Mouse (Mus musculus) c-Kit-negative CD71-positive TER-119-positive erythroid progenitor cells, embryonic 14.5 days (primary cell): ENCODE results near the gene Szt2.
A peak's percentile ranks its signal among the peaks of the same experiment; 100 is the strongest.

ENCODE experiments used
- DNase-seq: peaks from one replicate; pipeline ENCODE4 v3.0.0-alpha.2; 2013; ENCODE audit warnings: low read depth, low spot score

The Szt2 gene

GRCm38 (mm10) chr4:118409142-118409900 is at the start of gene Szt2, which contains the start of gene Med8:
TSS of gene Szt2 (minus strand) at chr4:118409273.
TSS of gene Med8 (plus strand) at chr4:118409337.
- DNase-seq, result peak; percentile 89

- DNase-seq, result no peak
These were observed 48.4 kb upstream of the Szt2 start, which contains the start of gene Mpl for GRCm38 (mm10) chr4:118457345-118457975. TSS of gene Mpl (minus strand) at chr4:118457513.

DNA sequence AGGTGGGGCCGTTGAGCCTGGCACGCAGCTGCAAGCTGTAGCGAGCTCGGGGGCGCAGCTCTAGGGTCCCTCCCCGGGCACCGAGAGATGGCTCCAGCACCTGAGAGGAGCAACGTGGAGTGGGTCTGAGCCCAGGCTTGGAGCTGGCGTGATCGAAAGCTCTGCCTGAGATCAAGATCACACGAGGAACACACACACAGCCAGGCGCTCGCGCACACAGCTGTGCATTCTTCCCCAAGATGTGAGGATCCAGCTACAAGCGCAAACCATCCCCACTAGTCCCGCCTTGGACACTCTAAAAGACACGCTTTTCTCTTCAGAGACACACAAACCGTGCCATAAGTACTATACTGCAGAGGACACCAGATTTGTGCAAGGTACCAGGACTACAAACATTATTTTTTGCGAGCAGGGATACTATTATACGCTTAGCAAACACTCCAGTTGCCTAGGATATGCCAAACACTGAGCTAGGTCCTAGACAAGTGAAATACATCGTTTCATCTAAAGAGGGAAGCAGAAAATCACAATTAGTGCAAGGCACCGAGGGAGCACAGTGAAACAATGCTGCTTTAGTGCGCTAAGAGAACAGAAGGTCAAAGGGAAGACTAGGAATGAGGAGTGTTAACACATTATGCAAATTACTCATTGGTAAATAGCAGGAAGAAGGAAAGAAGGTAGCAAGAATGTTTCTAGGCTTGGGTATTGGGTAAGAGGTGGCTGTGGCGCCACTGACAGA is 37.5 kb upstream of the Szt2 start:
- no peak for DNase-seq

DNA sequence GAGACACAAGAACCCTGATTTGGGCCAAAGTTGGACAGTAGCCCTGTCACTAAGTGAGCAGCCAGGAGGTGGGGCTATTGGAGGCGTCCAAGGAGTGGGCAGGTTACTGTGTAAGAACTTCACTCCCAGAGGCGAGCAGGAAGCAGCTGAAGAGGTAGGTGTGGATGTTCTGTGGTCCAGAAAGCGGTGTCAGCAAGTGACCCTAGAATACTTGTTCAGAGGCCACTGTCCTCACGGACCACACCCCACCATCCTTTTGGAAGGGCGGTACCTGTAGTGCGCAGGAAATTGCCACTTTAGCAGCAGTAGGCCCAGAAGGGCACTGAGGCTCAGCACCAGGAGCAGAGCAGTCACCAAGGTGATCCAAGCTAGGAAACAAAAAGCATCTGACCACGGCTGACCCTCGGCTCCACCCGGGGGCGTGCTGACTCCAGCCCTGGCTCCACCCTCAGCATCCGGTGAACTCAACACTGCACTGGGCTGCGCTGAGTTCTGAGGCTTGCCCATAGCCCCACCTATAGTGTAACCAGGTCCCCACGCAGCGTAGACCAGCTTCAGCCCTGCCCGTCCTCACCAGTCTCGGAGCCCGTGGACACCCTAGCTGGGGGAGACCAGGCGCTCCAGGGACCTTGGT is 36.8 kb upstream of the Szt2 start:
- DNase-seq, result no peak

DNA sequence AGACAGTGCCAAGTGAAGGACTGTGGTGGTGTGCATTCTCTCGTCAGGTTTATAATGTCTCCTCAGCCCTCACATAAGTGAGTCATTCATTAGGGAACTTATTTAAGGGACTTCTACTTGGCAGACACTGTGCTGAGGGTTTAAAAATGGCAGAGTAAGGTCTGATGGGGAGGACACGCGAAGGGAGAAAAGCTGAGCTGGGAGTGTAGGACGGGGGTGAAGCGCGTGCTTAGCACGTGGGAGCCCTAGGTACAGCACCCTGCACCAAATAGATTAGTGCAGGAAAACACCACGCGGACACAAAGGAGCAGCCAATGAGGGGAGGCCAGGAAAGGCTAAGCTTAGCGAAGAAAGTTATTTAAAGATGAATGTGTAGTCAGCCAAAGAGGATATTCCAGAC is 36.0 kb upstream of the Szt2 start:
- no peak for DNase-seq

DNA sequence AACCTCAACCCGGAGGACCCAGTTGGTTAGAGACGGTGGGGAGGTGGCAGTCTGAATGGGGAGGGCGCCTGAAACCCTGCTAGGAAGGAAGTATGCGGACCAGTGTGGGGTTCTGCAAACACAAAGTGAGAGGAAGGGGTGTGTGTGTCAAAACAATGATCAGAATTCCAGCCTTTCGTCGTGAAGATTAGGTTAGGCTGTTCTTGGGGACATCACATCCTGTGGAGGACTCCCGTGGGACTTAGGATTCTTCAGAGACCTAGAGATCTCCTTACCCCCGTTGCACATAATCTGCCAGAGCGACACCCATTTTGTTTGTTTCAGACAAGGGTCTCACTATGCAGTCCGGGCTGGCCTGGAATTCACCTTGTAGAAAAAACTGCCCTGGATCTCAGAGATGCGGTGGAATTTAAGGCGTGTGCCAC is 28.8 kb upstream of the Szt2 start:
- no peak for DNase-seq

GRCm38 (mm10) chr4:118436820-118437603 is 27.9 kb upstream of the Szt2 start, which contains the start of gene Cdc20:
TSS of gene Cdc20 (minus strand) at chr4:118437352.
- peak; percentile 93 for DNase-seq

DNA sequence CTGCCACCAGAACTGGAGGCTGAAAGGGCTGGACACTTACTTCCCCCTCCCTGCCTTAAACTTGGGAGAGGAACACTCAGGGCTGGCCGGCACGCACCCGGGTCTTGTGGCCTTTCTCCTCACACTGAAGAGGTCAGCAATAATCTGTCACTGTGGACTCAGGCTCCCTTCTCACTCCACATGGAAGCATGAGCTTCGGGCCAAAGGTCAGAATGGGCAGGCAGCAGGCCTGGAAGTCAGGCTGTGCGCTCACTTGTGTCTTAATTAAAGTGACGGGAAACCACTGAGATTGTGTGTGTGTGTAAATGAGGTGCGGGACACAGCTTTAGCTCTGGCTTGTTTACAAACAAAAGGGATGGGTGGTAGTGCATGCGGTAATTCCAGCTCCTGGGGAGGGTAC is 23.3 kb upstream of the Szt2 start:
- DNase-seq, result no peak

GRCm38 (mm10) chr4:118429215-118429895 is 20.3 kb upstream of the Szt2 start:
- DNase-seq, result no peak

GRCm38 (mm10) chr4:118428531-118429214 is 19.6 kb upstream of the Szt2 start:
- no peak for DNase-seq

DNA sequence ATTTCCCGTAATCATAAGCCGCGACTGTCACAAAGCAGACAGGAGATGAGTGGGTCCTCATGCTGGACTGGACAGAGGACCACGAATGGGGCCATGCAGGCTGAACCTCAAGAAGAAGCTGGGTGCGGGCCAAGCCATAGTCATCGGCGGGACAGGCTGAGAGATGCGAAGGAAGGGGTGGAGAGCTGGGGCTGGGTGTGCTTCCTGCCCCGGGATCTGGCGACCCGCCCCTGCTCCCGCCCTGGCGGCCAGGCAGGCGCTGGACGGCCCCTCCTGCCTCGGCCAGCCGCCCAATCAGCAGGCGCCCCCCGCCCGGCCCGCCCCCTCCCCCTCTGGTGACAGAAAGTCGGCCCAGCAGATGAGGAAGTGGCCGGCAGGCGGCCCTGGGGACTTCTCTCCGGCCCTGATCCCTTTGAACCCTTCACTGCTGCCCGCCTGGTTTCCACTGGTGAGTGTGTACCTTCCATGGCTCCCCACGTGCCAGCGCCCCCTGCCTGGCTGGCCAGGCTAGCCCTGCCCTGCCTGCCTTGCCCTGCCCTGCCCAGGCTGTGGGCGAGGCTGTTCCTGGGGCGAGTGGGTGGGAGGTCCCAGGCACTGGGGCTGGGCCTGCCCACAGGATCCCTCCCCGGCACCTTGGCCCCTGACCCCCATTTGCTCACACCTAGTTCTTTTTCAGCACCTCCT is 18.8 kb upstream of the Szt2 start, which contains the start of gene Elovl1:
Gene Elovl1 (plus strand): TSS at position 326 of the 684 bp plus-strand sequence.
- peak; percentile 65 for DNase-seq

- DNase-seq, result no peak
These were observed 18.3 kb upstream of the Szt2 start for GRCm38 (mm10) chr4:118427415-118427767.

- DNase-seq, result no peak
These were observed 16.3 kb upstream of the Szt2 start for GRCm38 (mm10) chr4:118425374-118425773.

DNA sequence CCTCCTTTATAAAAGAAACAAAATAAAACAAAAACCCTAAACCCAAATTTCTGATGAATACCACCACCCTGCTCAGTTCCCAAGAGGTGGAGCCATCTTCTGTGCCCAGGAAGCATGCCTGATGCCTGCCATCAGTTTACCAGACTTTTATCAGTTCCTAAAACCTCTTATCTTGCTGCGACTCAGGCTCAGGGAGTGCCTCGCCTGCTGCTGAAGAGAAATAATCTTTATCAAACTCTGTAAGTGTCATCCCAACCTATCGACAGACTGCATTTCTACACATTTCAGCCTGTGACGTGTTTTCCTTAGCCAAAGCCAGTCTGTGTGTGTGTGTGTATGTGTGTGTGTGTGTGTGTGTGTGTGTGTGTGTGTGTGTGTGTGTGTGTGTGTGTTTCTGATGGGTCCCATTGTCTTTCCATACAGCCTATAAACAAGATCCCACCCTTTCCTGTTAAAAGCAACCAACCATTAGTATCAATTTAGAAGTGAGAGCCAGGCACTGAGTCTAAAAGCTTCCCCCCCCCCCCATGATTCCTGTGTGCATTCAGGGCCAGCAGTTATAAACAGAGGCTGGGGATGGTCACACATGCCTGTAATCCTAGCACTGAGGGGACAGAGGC is 15.6 kb upstream of the Szt2 start:
- peak; percentile 57 for DNase-seq

- no peak for DNase-seq
These were observed 12.3 kb upstream of the Szt2 start for GRCm38 (mm10) chr4:118421384-118421783.

DNA sequence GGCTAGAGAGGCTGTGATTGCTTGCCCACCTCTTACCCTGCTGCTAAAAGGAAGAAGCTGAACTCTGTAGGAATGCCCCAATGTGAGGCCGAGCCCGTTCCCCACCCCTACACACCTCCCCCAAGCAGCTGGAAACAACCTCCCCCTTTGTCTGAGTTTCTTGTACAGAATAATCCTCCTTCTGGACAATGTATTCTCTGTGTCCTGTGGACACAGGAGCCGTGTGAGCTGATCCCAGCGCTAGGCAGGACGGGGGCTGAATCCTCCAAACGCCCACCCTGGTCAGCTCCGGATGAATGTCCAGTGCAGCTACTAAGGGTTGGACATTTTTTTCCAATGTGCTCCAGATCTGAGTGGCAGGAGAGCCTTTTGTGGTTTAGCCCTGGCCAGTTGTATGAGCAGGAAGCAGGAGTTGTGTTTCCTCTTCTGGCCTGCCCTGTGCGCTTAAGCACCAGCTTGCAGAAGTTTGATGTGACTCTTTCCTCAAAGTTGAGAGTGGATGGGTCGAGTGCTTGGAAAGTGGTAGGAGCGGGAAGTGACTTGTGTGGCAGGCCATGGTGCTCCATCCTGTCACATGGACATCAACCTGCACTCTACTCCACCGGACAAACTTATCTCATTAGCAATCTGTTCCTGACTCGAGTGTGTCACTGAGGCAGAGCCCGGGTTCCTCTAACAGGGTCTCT is 8.2 kb upstream of the Szt2 start:
- DNase-seq, result no peak

DNA sequence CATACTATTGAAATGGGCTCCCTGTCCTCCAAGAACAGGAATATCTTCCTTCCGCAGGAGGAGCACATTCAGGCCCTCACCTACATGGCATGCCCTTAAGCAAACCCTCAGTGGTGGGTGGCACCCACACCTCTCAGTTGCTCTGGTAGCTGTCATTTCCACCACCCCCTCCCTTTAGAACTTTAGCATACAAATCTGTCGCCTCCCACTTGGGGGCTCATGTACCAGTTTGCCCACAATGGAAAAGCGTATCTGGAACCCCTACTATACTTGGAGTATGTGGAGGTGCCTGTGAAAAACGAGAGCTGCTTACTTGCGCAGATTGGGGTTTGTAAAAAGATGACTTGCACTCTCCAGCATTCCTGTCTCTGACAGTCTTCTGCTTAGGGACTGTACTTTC is 7.3 kb upstream of the Szt2 start:
- no peak for DNase-seq

GRCm38 (mm10) chr4:118415779-118416178 is 6.7 kb upstream of the Szt2 start:
- DNase-seq, result no peak
